Mouse (Mus musculus): ENCODE measurements around the gene Dhrs3. TPM values are rescaled to one million over a fixed set of nuclear protein-coding genes. Genes with fewer than 3 reads are reported as not detected.
A peak's percentile ranks its signal among the peaks of the same experiment; 100 is the strongest.

Dhrs3 gene
- polyA plus RNA-seq, 1 experiment from 2014 or later, result 229 TPM

GRCm38 (mm10) chr4:144929811-144930221 lies 37.2 kb downstream of the Dhrs3 start:
- no peak overlapping the region for H3K4me2 ChIP-seq (replicated peaks; ENCODE audit: low read depth, low read length)

GRCm38 (mm10) chr4:144930366-144930765 lies 37.7 kb downstream of the Dhrs3 start:
- Histone ChIP-seq H3K4me1 (ENCODE audit: insufficient read depth, low read depth, low read length) (peaks cover 21% of the 10 kb centered on the region; the same call in 1 of the 2 replicates), H3K9ac (replicated peaks; ENCODE audit: low read depth) (no peak overlapping the region), H3K4me2 (replicated peaks; ENCODE audit: low read depth, low read length) (no peak overlapping the region), H3K27me3 (replicated peaks; ENCODE audit: insufficient read depth, low read length) (no peaks in the 10 kb centered on the region), H3K4me3 (ENCODE audit: low read depth, low read length) (no peak overlapping the region), H3K9me3 (ENCODE audit: low read length) (no peaks in the 10 kb centered on the region; the same call in 1 of the 2 replicates), H3K36me3 (ENCODE audit: insufficient read depth, low read length) (peaks cover 11% of the 10 kb centered on the region; the same call in 1 of the 2 replicates), H3K27ac (ENCODE audit: low read length) (peak overlapping the region; percentile 88)
- WGBS, result 7% methylated on average over 10 of the region's 10 CpGs
- ATAC-seq, result peak; percentile 95
- no peak for TF ChIP-seq CTCF (IDR thresholded peaks at IDR 0.05)
- TF ChIP-seq EP300 (IDR thresholded peaks at IDR 0.05), result peak; percentile 97
- peak; percentile 99 for DNase-seq (ENCODE audit: low spot score)

More at GRCm38 (mm10) chr4:144929811-144930221, 37.2 kb downstream of the Dhrs3 start:
- H3K4me3 ChIP-seq (ENCODE audit: low read depth, low read length), result no peak overlapping the region
- H3K4me1 ChIP-seq (ENCODE audit: insufficient read depth, low read depth, low read length), result peaks cover 21% of the 10 kb centered on the region; the same call in 1 of the 2 replicates
- ATAC-seq, result peak; percentile 68
- H3K9ac ChIP-seq (replicated peaks; ENCODE audit: low read depth), result no peak overlapping the region
- H3K9me3 ChIP-seq (ENCODE audit: low read length), result no peaks in the 10 kb centered on the region; the same call in 1 of the 2 replicates
- peak; percentile 90 for TF ChIP-seq EP300 (IDR thresholded peaks at IDR 0.05)
- TF ChIP-seq CTCF (IDR thresholded peaks at IDR 0.05), result peak; percentile 4; the same call in 1 of the 2 replicates
- peaks cover 11% of the 10 kb centered on the region; the same call in 1 of the 2 replicates for H3K36me3 ChIP-seq (ENCODE audit: insufficient read depth, low read length)
- no peaks in the 10 kb centered on the region for H3K27me3 ChIP-seq (replicated peaks; ENCODE audit: insufficient read depth, low read length)
- WGBS, result 43% methylated on average over 1 of the region's 1 CpGs
- DNase-seq (ENCODE audit: low spot score), result peak; percentile 88
- H3K27ac ChIP-seq (ENCODE audit: low read length), result peak overlapping the region; percentile 88

- no peak overlapping the region for H3K4me2 ChIP-seq (replicated peaks; ENCODE audit: low read depth, low read length)
- no peak for TF ChIP-seq CTCF (IDR thresholded peaks at IDR 0.05)
- H3K36me3 ChIP-seq (ENCODE audit: insufficient read depth, low read length), result peaks cover 11% of the 10 kb centered on the region; the same call in 1 of the 2 replicates
- peak overlapping the region; percentile 88 for H3K27ac ChIP-seq (ENCODE audit: low read length)
- no peak overlapping the region for H3K4me3 ChIP-seq (ENCODE audit: low read depth, low read length)
- WGBS, result 61% methylated on average over 7 of the region's 7 CpGs
- H3K9me3 ChIP-seq (ENCODE audit: low read length), result no peaks in the 10 kb centered on the region; the same call in 1 of the 2 replicates
- ATAC-seq (no peak), DNase-seq (ENCODE audit: low spot score) (peak; percentile 72)
- peaks cover 21% of the 10 kb centered on the region; the same call in 1 of the 2 replicates for H3K4me1 ChIP-seq (ENCODE audit: insufficient read depth, low read depth, low read length)
- no peak overlapping the region for H3K9ac ChIP-seq (replicated peaks; ENCODE audit: low read depth)
- no peaks in the 10 kb centered on the region for H3K27me3 ChIP-seq (replicated peaks; ENCODE audit: insufficient read depth, low read length)
These were observed 38.5 kb downstream of the Dhrs3 start for GRCm38 (mm10) chr4:144931167-144931566.

GRCm38 (mm10) chr4:144934501-144934900 lies 41.9 kb downstream of the Dhrs3 start:
- no peak overlapping the region for H3K4me3 ChIP-seq (ENCODE audit: low read depth, low read length)
- H3K27ac ChIP-seq (ENCODE audit: low read length), result 0 out of 2 replicates have a peak overlapping the region, but pooled peaks have one; percentile 26
- no peaks in the 10 kb centered on the region for H3K36me3 ChIP-seq (ENCODE audit: insufficient read depth, low read length)
- H3K27me3 ChIP-seq (replicated peaks; ENCODE audit: insufficient read depth, low read length), result no peaks in the 10 kb centered on the region
- no peak overlapping the region for H3K9ac ChIP-seq (replicated peaks; ENCODE audit: low read depth)
- H3K9me3 ChIP-seq (ENCODE audit: low read length), result no peaks in the 10 kb centered on the region; the same call in 1 of the 2 replicates
- ATAC-seq (no peak), DNase-seq (ENCODE audit: low spot score) (no peak)
- TF ChIP-seq CTCF (IDR thresholded peaks at IDR 0.05), result no peak
- TF ChIP-seq EP300 (IDR thresholded peaks at IDR 0.05), result no peak
- H3K4me1 ChIP-seq (ENCODE audit: insufficient read depth, low read depth, low read length), result peaks cover 19% of the 10 kb centered on the region; the same call in 1 of the 2 replicates
- 5% methylated on average over 1 of the region's 1 CpGs for WGBS
- H3K4me2 ChIP-seq (replicated peaks; ENCODE audit: low read depth, low read length), result no peak overlapping the region

- Histone ChIP-seq H3K9me3 (ENCODE audit: low read length) (no peaks in the 10 kb centered on the region; the same call in 1 of the 2 replicates), H3K4me1 (ENCODE audit: insufficient read depth, low read depth, low read length) (no peaks in the 10 kb centered on the region; the same call in 1 of the 2 replicates), H3K4me2 (replicated peaks; ENCODE audit: low read depth, low read length) (no peak overlapping the region), H3K9ac (replicated peaks; ENCODE audit: low read depth) (no peak overlapping the region), H3K4me3 (ENCODE audit: low read depth, low read length) (no peak overlapping the region), H3K27me3 (replicated peaks; ENCODE audit: insufficient read depth, low read length) (no peaks in the 10 kb centered on the region), H3K27ac (ENCODE audit: low read length) (no peak overlapping the region), H3K36me3 (ENCODE audit: insufficient read depth, low read length) (no peaks in the 10 kb centered on the region)
- TF ChIP-seq CTCF (IDR thresholded peaks at IDR 0.05) (no peak), EP300 (IDR thresholded peaks at IDR 0.05) (no peak)
- no peak for ATAC-seq
- 73% methylated on average over 3 of the region's 3 CpGs for WGBS
- no peak for DNase-seq (ENCODE audit: low spot score)
These were observed 44.0 kb downstream of the Dhrs3 start for GRCm38 (mm10) chr4:144936563-144937154.

GRCm38 (mm10) chr4:144939847-144940411 lies 47.3 kb downstream of the Dhrs3 start:
- Histone ChIP-seq H3K36me3 (ENCODE audit: insufficient read depth, low read length) (no peaks in the 10 kb centered on the region), H3K9ac (replicated peaks; ENCODE audit: low read depth) (no peak overlapping the region), H3K4me3 (ENCODE audit: low read depth, low read length) (no peak overlapping the region), H3K4me2 (replicated peaks; ENCODE audit: low read depth, low read length) (no peak overlapping the region), H3K4me1 (ENCODE audit: insufficient read depth, low read depth, low read length) (no peaks in the 10 kb centered on the region; the same call in 1 of the 2 replicates), H3K9me3 (ENCODE audit: low read length) (no peaks in the 10 kb centered on the region), H3K27ac (ENCODE audit: low read length) (no peak overlapping the region), H3K27me3 (replicated peaks; ENCODE audit: insufficient read depth, low read length) (no peaks in the 10 kb centered on the region)
- DNase-seq (ENCODE audit: low spot score) (no peak), ATAC-seq (no peak; the same call in 1 of the 2 replicates)
- TF ChIP-seq EP300 (IDR thresholded peaks at IDR 0.05) (no peak), CTCF (IDR thresholded peaks at IDR 0.05) (no peak)
- WGBS, result 78% methylated on average over 4 of the region's 4 CpGs
